Mouse (Mus musculus): ENCODE results near the gene Dnaja2.

DNA sequence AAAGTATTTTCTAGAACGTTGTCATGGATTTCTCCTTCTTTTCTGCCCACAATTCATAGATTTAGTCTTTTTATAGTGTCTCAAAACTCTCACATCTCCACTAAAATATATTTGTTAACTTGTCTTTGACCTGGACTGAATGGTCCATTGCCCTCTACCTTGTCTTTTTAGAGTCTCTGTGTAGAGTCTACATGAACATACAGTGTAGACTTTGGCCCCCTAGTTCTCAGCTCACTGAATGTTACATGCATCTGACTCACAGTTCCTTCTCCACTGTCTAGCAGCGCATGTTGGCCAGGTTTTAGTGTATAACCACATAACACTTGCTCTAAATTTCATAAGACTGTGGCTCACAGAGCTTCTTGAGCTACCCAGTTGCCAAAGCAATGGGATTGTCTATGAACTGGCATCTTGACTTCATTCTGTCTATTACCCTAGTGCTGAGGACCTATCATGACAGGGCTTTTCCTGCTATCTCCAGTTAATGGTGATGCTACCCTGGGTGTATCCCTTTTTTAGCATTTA is 18.9 kb upstream of the Dnaja2 start:
- no peak for TF ChIP-seq POLR2A (IDR thresholded peaks at IDR 0.05; ENCODE audit: insufficient read depth, low read length)
- no peak for TF ChIP-seq EP300 (IDR thresholded peaks at IDR 0.05; ENCODE audit: insufficient read depth, low read depth, low read length)
